Mouse (Mus musculus) CH12.LX (cell line): ENCODE data around the gene Fam227b.

ENCODE experiments used
- CTCF ChIP-seq, 2 experiments: IDR thresholded peaks in 1 of 2; conservative IDR thresholded peaks in 1 of 2; 2 replicates each; pipeline ENCODE4 v1.5.1; 2011 to 2012; ENCODE audit warnings: low read depth in 2 of 2, low read length in 2 of 2, improper control_type of control experiment in 1 of 2, inconsistent platforms in 1 of 2, mild to moderate bottlenecking in 1 of 2, moderate library complexity in 1 of 2
- E2F4 ChIP-seq: IDR thresholded peaks from 2 replicates; pipeline ENCODE4 v1.6.1; 2011; ENCODE audit warnings: low read depth, low read length, improper control_type of control experiment; ENCODE audit not compliant: insufficient replicate concordance
- GABPA ChIP-seq: IDR thresholded peaks from 2 replicates; pipeline ENCODE4 v1.6.1; 2012; ENCODE audit warnings: low read depth, low read length, improper control_type of control experiment, inconsistent platforms; ENCODE audit not compliant: insufficient replicate concordance
- HCFC1 ChIP-seq: IDR thresholded peaks from 2 replicates; pipeline ENCODE4 v1.6.1; 2012; ENCODE audit warnings: low read depth, mild to moderate bottlenecking, inconsistent platforms, low read length, improper control_type of control experiment
- MAX ChIP-seq: IDR thresholded peaks from 2 replicates; pipeline ENCODE4 v1.6.1; 2011; ENCODE audit warnings: low read length, improper control_type of control experiment
- MEF2A ChIP-seq: IDR thresholded peaks from 2 replicates; pipeline ENCODE4 v1.6.1; 2014; ENCODE audit warnings: low read depth, mild to moderate bottlenecking, inconsistent platforms, low read length, improper control_type of control experiment, borderline replicate concordance
- MXI1 ChIP-seq: IDR thresholded peaks from 2 replicates; pipeline ENCODE4 v1.6.1; 2011; ENCODE audit warnings: mild to moderate bottlenecking, low read depth, low read length, improper control_type of control experiment
- POLR2A ChIP-seq: IDR thresholded peaks from 2 replicates; pipeline ENCODE4 v1.6.1; 2011; ENCODE audit warnings: low read depth, mild to moderate bottlenecking, improper control_type of control experiment, low read length
- TCF12 ChIP-seq: IDR thresholded peaks from 2 replicates; pipeline ENCODE4 v1.6.1; 2014; ENCODE audit warnings: low read depth, mild to moderate bottlenecking, inconsistent platforms, low read length, improper control_type of control experiment
- ZC3H11A ChIP-seq: IDR thresholded peaks from 2 replicates; pipeline ENCODE4 v1.6.1; 2012; ENCODE audit warnings: low read depth, mild to moderate bottlenecking, inconsistent platforms, low read length, improper control_type of control experiment
- ZNF384 ChIP-seq: IDR thresholded peaks from 2 replicates; pipeline ENCODE4 v1.6.1; 2012; ENCODE audit warnings: low read depth, low read length, improper control_type of control experiment, inconsistent platforms

DNA sequence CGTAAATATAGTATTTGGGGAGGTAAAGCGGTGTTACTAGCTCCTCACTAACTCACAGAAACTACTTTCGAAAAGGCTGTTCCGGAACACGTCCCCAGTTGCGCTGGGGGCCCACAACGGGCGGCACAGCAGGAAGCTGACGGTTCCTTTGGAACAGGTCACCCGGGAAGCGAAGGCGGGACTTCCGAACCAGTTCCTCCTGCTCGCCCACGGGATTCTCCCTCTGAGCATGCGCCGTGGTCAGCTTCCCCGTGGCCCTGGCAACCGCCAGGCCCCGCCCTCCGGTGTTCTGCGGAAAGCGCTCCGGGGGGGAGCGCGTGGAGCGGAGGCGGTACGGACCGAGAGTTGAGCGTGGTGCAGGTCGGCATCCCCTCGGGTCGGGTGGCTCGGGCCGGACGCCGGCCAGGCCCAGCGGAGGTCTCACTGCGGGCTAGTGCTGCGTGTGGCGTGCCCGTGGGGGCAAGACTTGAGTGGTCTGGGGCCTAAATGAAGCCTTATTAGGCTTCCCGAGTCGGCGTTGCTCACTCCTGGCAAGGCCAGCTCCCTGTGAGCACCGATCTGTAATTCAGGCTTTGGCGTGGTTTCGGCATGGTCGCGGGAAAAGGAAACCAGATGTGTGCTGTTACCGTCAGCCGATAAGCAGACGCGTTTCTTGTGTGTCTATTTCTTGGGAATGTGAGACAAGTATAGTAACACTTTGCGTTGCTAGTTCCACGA is at the start of gene Fam227b, which contains the start of gene Dtwd1:
- no peak for TF ChIP-seq CTCF (conservative IDR thresholded peaks at IDR 0.05 in 1 of 2, IDR thresholded peaks at IDR 0.05 in 1 of 2; ENCODE audit: low read depth in 2 of 2, low read length in 2 of 2)
- TF ChIP-seq ZC3H11A: no peak
- no peak for TF ChIP-seq GABPA
- peak; percentile 61; the same call in 1 of the 2 replicates for TF ChIP-seq MEF2A
- peak; percentile 99 for TF ChIP-seq MXI1
- TF ChIP-seq MAX: peak; percentile 82; the same call in 1 of the 2 replicates
- TF ChIP-seq ZNF384: no peak
- peak; percentile 89 for TF ChIP-seq HCFC1
- peak; percentile 90 for TF ChIP-seq POLR2A
- peak; percentile 93 for TF ChIP-seq TCF12
- TF ChIP-seq E2F4: no peak
